Mouse (Mus musculus): ENCODE results near the gene Entr1.

- TF ChIP-seq MYOG (IDR thresholded peaks at IDR 0.05; ENCODE audit: control insufficient read depth, extremely low read depth, insufficient read length) (no peak), CTCF (IDR thresholded peaks at IDR 0.05; ENCODE audit: control insufficient read depth, insufficient read depth, insufficient read length) (no peak), USF1 (IDR thresholded peaks at IDR 0.05; ENCODE audit: low read depth) (no peak), MAX (IDR thresholded peaks at IDR 0.05) (no peak), FOSL1 (IDR thresholded peaks at IDR 0.05; ENCODE audit: insufficient read depth, low read length, poor library complexity, severe bottlenecking) (no peak)
These were observed 28.3 kb downstream of the Entr1 start, which contains the start of gene Card9 for GRCm38 (mm10) chr2:26360772-26361171.

All from C2C12 (cell line).